26 mouse cellular contexts compared by ENCODE assay signal in genomic region chr13:72541706-72542105, GRCm38 (mm10).
DNase-seq lines count a peak whose midpoint lies in the region; TF ChIP-seq lines count a peak whose summit lies in the region.
"Had no signal": no experiment of that assay in that cellular context is flagged by ENCODE, and none has a peak within 500 bp of the region (broad histone marks: within the 10 kb centered on the region; RNA-seq: fewer than 3 reads in every experiment).

No protein-coding gene starts in this region.

- TF ChIP-seq POLR2A in kidney, adult 2 months (IDR thresholded peaks at IDR 0.05; ENCODE audit: low read depth, low read length): no peak

- intact Hi-C loops in gastrocnemius, adult 2 months (cut with DNase I): no loop called here

- TF ChIP-seq CTCF in gastrocnemius, adult 2 months (IDR thresholded peaks at IDR 0.05): no peak
- no peak for TF ChIP-seq CTCF in kidney, adult 2 months (conservative IDR thresholded peaks at IDR 0.05; ENCODE audit: insufficient read depth, insufficient read length, low read depth, low read length)

- H3K27ac ChIP-seq in gastrocnemius, adult 2 months: no peak overlapping the region
- H3K27ac ChIP-seq in kidney, adult 2 months (ENCODE audit: insufficient read depth, low read depth, low read length): no peak overlapping the region
- H3K27ac ChIP-seq: embryonic facial prominence, embryonic 10.5 days; embryonic facial prominence, embryonic 13.5 days; forebrain, embryonic 12.5 days; forebrain, embryonic 15.5 days; heart, embryonic 13.5 days; hindbrain, embryonic 10.5 days; hindbrain, embryonic 13.5 days had no signal

- H3K36me3 ChIP-seq in kidney, adult 2 months (ENCODE audit: control insufficient read depth, insufficient read depth, low read length): no peaks in the 10 kb centered on the region
- H3K36me3 ChIP-seq: embryonic facial prominence, embryonic 10.5 days; embryonic facial prominence, embryonic 13.5 days; forebrain, embryonic 12.5 days; forebrain, embryonic 15.5 days; G1E; heart, embryonic 13.5 days; hindbrain, embryonic 10.5 days; hindbrain, embryonic 13.5 days had no signal

- peak; percentile 6 for DNase-seq in gastrocnemius, postnatal 10 days
- no peak for DNase-seq in gastrocnemius, adult 2 months
- peak; percentile 18 for DNase-seq in kidney, postnatal 10 days
- no peak for DNase-seq in kidney, adult 2 months
- peak; percentile 3 for DNase-seq in lung, postnatal 10 days
- no peak for DNase-seq in lung, postnatal 14 days
- DNase-seq: adrenal gland, postnatal 10 days; adrenal gland, postnatal 36 days; B cell, adult 2 months; cerebellum, adult 18-20 months; cerebellum, adult 9-11 months; embryo, embryonic 11 days; gastrocnemius, postnatal 14 days; heart, adult 18-20 months; heart, postnatal 14 days had no signal

- WGBS in kidney, adult 2 months: 83% methylated on average over 3 of the region's 3 CpGs

- H3K27me3 ChIP-seq in kidney, adult 2 months (replicated peaks; ENCODE audit: control insufficient read depth, insufficient read depth, low read length): no peaks in the 10 kb centered on the region
- H3K27me3 ChIP-seq: CH12.LX; embryonic facial prominence, embryonic 13.5 days; forebrain, embryonic 15.5 days; heart, embryonic 13.5 days; Patski had no signal

- H3K4me3 ChIP-seq in gastrocnemius, adult 2 months: no peak overlapping the region
- H3K4me3 ChIP-seq in kidney, adult 2 months (ENCODE audit: insufficient read depth, low read depth, low read length): no peak overlapping the region
- H3K4me3 ChIP-seq: embryonic facial prominence, embryonic 10.5 days; embryonic facial prominence, embryonic 13.5 days; erythroblast, embryonic 14.5 days; forebrain, embryonic 12.5 days; forebrain, embryonic 15.5 days; heart, embryonic 13.5 days; hindbrain, embryonic 10.5 days; hindbrain, embryonic 13.5 days had no signal

- no peaks in the 10 kb centered on the region for H3K4me1 ChIP-seq in kidney, adult 2 months (ENCODE audit: control insufficient read depth, insufficient read depth, low read length)
- H3K4me1 ChIP-seq: embryonic facial prominence, embryonic 10.5 days; embryonic facial prominence, embryonic 13.5 days; forebrain, embryonic 12.5 days; forebrain, embryonic 15.5 days; hindbrain, embryonic 10.5 days had no signal

Comparison
In these comparisons a context has a peak if more than half of its experiments do, and no peak if none do; other contexts are left out.
1. DNase-seq: peak in gastrocnemius, postnatal 10 days (single experiment), kidney, postnatal 10 days (single experiment) and lung, postnatal 10 days (single experiment); none in gastrocnemius, adult 2 months (single experiment), kidney, adult 2 months (single experiment) and lung, postnatal 14 days (single experiment).